Comparison of ENCODE assay signal across 24 mouse cellular contexts in the genomic region with DNA sequence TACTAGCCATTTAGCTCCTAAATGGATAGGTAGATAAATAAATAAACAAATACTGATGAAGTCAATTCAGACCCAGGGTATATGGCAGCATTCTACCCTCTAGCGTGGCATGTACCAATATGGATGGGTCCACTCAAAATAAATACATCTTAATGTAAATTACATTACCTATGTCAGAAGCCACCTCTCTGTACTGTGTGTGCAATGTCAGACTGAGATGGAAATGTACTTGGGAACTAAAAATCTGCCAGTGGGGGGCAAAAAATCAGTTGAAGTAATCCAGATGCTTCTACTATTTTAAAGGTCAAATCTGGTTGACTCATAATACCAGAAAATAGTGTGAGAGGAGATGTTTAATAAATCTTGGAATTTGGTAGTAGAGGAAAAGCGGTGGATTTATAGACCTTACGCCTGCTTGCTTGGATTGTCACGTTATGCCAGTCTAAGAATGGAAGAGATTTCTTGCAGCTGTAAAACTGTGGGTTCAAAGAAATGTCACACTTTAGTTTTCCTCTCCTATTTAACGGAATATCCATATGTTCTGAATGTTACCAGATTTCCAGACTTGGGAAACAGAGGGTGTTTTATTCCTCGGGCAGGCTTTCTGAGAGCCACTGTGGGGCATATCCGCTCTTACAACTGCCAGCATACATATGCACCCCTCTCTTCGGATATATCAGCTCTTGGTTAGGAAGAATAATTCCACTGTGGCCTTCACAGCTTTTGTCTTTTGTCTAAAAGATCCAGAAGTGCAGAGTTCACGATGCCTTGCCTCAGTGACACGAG.
DNase-seq lines count a peak whose midpoint lies in the region; ATAC-seq and TF ChIP-seq lines count a peak whose summit lies in the region.
"Had no signal": no experiment of that assay in that cellular context is flagged by ENCODE, and none has a peak within 500 bp of the region (broad histone marks: within the 10 kb centered on the region; RNA-seq: fewer than 3 reads in every experiment).

No protein-coding gene starts in this region.

- no peak for TF ChIP-seq POLR2A in limb, embryonic 14.5 days (IDR thresholded peaks at IDR 0.05; ENCODE audit: borderline replicate concordance, extremely low read depth, insufficient read depth, insufficient read length)

- H3K4me3 ChIP-seq in limb, embryonic 11.5 days (ENCODE audit: low read depth, low read length): no peak overlapping the region
- H3K4me3 ChIP-seq in limb, embryonic 10.5 days: no peak overlapping the region
- no peak overlapping the region for H3K4me3 ChIP-seq in limb, embryonic 14.5 days (replicated peaks; ENCODE audit: low read length)
- H3K4me3 ChIP-seq: embryonic facial prominence, embryonic 10.5 days; forebrain, embryonic 13.5 days; heart, adult 2 months; heart, embryonic 15.5 days; hindbrain, embryonic 10.5 days; hindbrain, embryonic 15.5 days had no signal

- H3K9me3 ChIP-seq in limb, embryonic 11.5 days (ENCODE audit: control insufficient read depth, low read length): no peaks in the 10 kb centered on the region
- H3K9me3 ChIP-seq in limb, embryonic 10.5 days (replicated peaks): no peaks in the 10 kb centered on the region
- no peaks in the 10 kb centered on the region for H3K9me3 ChIP-seq in limb, embryonic 14.5 days (ENCODE audit: control insufficient read depth, low read length)
- H3K9me3 ChIP-seq: embryonic facial prominence, embryonic 10.5 days; forebrain, embryonic 13.5 days; G1E; heart, embryonic 15.5 days; hindbrain, embryonic 10.5 days; hindbrain, embryonic 15.5 days had no signal

- WGBS in limb, embryonic 11.5 days: 60% methylated on average over 10 of the region's 10 CpGs
- WGBS in limb, embryonic 10.5 days: 79% methylated on average over 10 of the region's 10 CpGs
- 37% methylated on average over 10 of the region's 10 CpGs for WGBS in limb, embryonic 14.5 days

- H3K9ac ChIP-seq in limb, embryonic 11.5 days (ENCODE audit: low read length): no peak overlapping the region
- no peak overlapping the region for H3K9ac ChIP-seq in limb, embryonic 14.5 days (ENCODE audit: low read depth, low read length, severe bottlenecking)
- H3K9ac ChIP-seq: forebrain, embryonic 13.5 days; forebrain, postnatal 0 days; heart, embryonic 15.5 days; hindbrain, embryonic 15.5 days had no signal

- H3K36me3 ChIP-seq in limb, embryonic 11.5 days (ENCODE audit: control insufficient read depth, insufficient read depth, low read length): no peaks in the 10 kb centered on the region
- H3K36me3 ChIP-seq in limb, embryonic 10.5 days: no peaks in the 10 kb centered on the region
- no peaks in the 10 kb centered on the region for H3K36me3 ChIP-seq in limb, embryonic 14.5 days (ENCODE audit: control insufficient read depth, insufficient read depth, low read length)
- H3K36me3 ChIP-seq: embryonic facial prominence, embryonic 10.5 days; G1E; heart, embryonic 15.5 days; hindbrain, embryonic 10.5 days; hindbrain, embryonic 15.5 days had no signal

- no peak overlapping the region for H3K27ac ChIP-seq in limb, embryonic 11.5 days (replicated peaks; ENCODE audit: low read depth, low read length)
- H3K27ac ChIP-seq in limb, embryonic 10.5 days: no peak overlapping the region; the same call in 1 of the 2 replicates
- no peak overlapping the region for H3K27ac ChIP-seq in limb, embryonic 14.5 days (replicated peaks; ENCODE audit: low read depth, low read length)
- H3K27ac ChIP-seq: embryonic facial prominence, embryonic 10.5 days; forebrain, embryonic 13.5 days; heart, adult 2 months; heart, embryonic 15.5 days; hindbrain, embryonic 10.5 days; hindbrain, embryonic 15.5 days had no signal

- H3K4me2 ChIP-seq in limb, embryonic 11.5 days (ENCODE audit: low read depth, severe bottlenecking): no peak overlapping the region
- no peak overlapping the region for H3K4me2 ChIP-seq in limb, embryonic 14.5 days (replicated peaks; ENCODE audit: low read depth, low read length, severe bottlenecking)
- H3K4me2 ChIP-seq: forebrain, embryonic 13.5 days; heart, embryonic 11.5 days; heart, embryonic 15.5 days; hindbrain, embryonic 15.5 days had no signal

- DNase-seq in embryo, embryonic 11 days: peak; percentile 12
- DNase-seq in embryo, embryonic 9.5 days (ENCODE audit: extremely low spot score): no peak
- no peak for DNase-seq in limb, embryonic 11.5 days (ENCODE audit: low spot score)
- no peak for DNase-seq in limb, embryonic 10.5 days (ENCODE audit: low spot score)
- peak; percentile 72 for DNase-seq in forelimb bud, embryonic 11.5 days (ENCODE audit: low read depth, low spot score)
- DNase-seq in limb, embryonic 14.5 days (ENCODE audit: low spot score): peak; percentile 57
- DNase-seq in cerebellum, adult 11 months: no peak
- DNase-seq in adipocyte (ENCODE audit: low spot score): no peak
- DNase-seq: adrenal gland, postnatal 10 days; B cell, adult 2 months; cerebellum, adult 8-10 months; cerebellum, postnatal 25 days; forebrain, postnatal 0 days; gastrocnemius, postnatal 10 days; heart, adult 2 months; heart, postnatal 14 days had no signal

- H3K4me1 ChIP-seq in limb, embryonic 11.5 days (ENCODE audit: control insufficient read depth, insufficient read depth, low read length): no peaks in the 10 kb centered on the region
- H3K4me1 ChIP-seq in limb, embryonic 10.5 days: no peaks in the 10 kb centered on the region
- peaks cover 6% of the 10 kb centered on the region; the same call in 1 of the 2 replicates for H3K4me1 ChIP-seq in limb, embryonic 14.5 days (ENCODE audit: control insufficient read depth, insufficient read depth, low read length)
- H3K4me1 ChIP-seq: forebrain, embryonic 13.5 days; heart, embryonic 15.5 days; hindbrain, embryonic 15.5 days had no signal

- ATAC-seq in limb, embryonic 11.5 days (ENCODE audit: insufficient number of reproducible peaks, low FRiP score, low TSS enrichment, low read depth): peak; percentile 57
- ATAC-seq in limb, embryonic 14.5 days (ENCODE audit: low FRiP score, low read depth): peak; percentile 55; the same call in 1 of the 2 replicates
- ATAC-seq: CD4-positive, CD25-positive, alpha-beta regulatory T cell, adult 4 months; forebrain, postnatal 0 days had no signal

- H3K27me3 ChIP-seq in limb, embryonic 11.5 days (ENCODE audit: control insufficient read depth, insufficient read depth, low read length): no peaks in the 10 kb centered on the region
- H3K27me3 ChIP-seq in limb, embryonic 10.5 days (ENCODE audit: low read depth, poor library complexity, severe bottlenecking): no peaks in the 10 kb centered on the region
- H3K27me3 ChIP-seq in limb, embryonic 14.5 days (ENCODE audit: control insufficient read depth, insufficient read depth, low read length): no peaks in the 10 kb centered on the region
- H3K27me3 ChIP-seq: forebrain, embryonic 13.5 days; heart, embryonic 15.5 days; hindbrain, embryonic 15.5 days had no signal

Comparison
In these comparisons a context has a peak if more than half of its experiments do, and no peak if none do; other contexts are left out.
1. DNase-seq: peak in embryo, embryonic 11 days (single experiment), forelimb bud, embryonic 11.5 days (single experiment) and limb, embryonic 14.5 days (single experiment); none in embryo, embryonic 9.5 days (single experiment), limb, embryonic 11.5 days (single experiment), limb, embryonic 10.5 days (single experiment), cerebellum, adult 11 months (single experiment) and adipocyte (single experiment).